Mouse (Mus musculus) limb, embryonic 13.5 days (tissue): Measurements from ENCODE around the gene Aasdh. TPM values are rescaled to one million over a fixed set of nuclear protein-coding genes. Genes with fewer than 3 reads are reported as not detected.
"Not testable (repeated sequence)": the region's sequence is repeated elsewhere in the genome, so short reads cannot be mapped to it uniquely, and the experiment has no call there.

Source experiments
- ATAC-seq: fragments of 200-750 bp; cut with Nextera tagmentation; 2 replicates; pipeline ENCODE4 v1.8.0; 2017; ENCODE audit warnings: low read depth, moderate number of reproducible peaks, moderate TSS enrichment; ENCODE audit not compliant: low FRiP score
- H3K27ac ChIP-seq: fragments of 300-500 bp; sonication (generic); 2 replicates; pipeline ENCODE4 v1.5.1; 2015; ENCODE audit warnings: inconsistent platforms, mild to moderate bottlenecking, moderate library complexity
- H3K27me3 ChIP-seq: fragments of 300-500 bp; sonication (generic); 2 replicates; pipeline ENCODE4 v1.6.1; 2015; ENCODE audit warnings: mild to moderate bottlenecking, inconsistent platforms
- H3K36me3 ChIP-seq: fragments of 300-500 bp; sonication (generic); 2 replicates; pipeline ENCODE4 v1.6.1; 2015; ENCODE audit warnings: inconsistent platforms, mild to moderate bottlenecking, moderate library complexity
- H3K4me1 ChIP-seq: fragments of 300-500 bp; sonication (generic); 2 replicates; pipeline ENCODE4 v1.6.1; 2015; ENCODE audit warnings: inconsistent platforms
- H3K4me2 ChIP-seq: fragments of 300-500 bp; sonication (generic); replicated peaks from 2 replicates; pipeline ENCODE4 v1.6.1; 2015; ENCODE audit warnings: inconsistent platforms, mild to moderate bottlenecking, moderate library complexity
- H3K4me3 ChIP-seq: fragments of 300-500 bp; sonication (generic); 2 replicates; pipeline ENCODE4 v1.5.1; 2015; ENCODE audit warnings: moderate library complexity, mild to moderate bottlenecking, inconsistent platforms
- H3K9ac ChIP-seq: fragments of 300-500 bp; sonication (generic); 2 replicates; pipeline ENCODE4 v1.6.1; 2015; ENCODE audit warnings: mild to moderate bottlenecking, inconsistent platforms
- H3K9me3 ChIP-seq: fragments of 300-500 bp; sonication (generic); 2 replicates; pipeline ENCODE4 v1.6.1; 2016; ENCODE audit warnings: inconsistent platforms
- WGBS: fragments of 180-500 bp; shearing (Covaris S2); methylation state at CpG from one replicate; pipeline ENCODE4 v1.1.7; 2015; 5-methylcytosine and 5-hydroxymethylcytosine counted together
- polyA plus RNA-seq: library from polyadenylated mRNA; unstranded; fragments of >200 nt; fragmentation: Nextera tagmentation; extraction: Ambion mirVana; gene quantifications from 2 replicates; pipeline ENCODE4 v1.2.1, GENCODE M21; 2015

Aasdh gene
- polyA plus RNA-seq, 1 experiment from 2014 or later: 19.8 TPM

DNA sequence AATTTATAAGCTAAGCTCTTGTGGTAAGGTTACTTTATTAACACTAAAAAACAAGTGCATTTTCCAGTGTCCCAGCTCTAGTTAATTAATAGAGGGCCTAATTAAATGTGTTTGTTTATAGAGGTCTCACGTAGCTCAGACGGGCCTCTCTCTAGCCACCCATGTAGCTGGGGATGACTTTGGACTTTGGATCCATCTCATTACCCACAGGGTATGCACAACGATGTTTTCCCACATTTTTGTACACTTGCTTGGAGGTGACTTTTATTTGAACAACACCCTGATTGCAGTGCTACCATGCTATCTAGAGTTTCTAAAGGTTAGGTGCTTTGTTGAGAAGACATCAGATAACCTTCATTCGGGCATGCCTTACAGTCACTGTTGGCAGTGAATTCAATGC is 37.2 kb upstream of the Aasdh start:
- Histone ChIP-seq H3K4me3 (no peak overlapping the region), H3K27ac (no peak overlapping the region), H3K4me2 (no peak overlapping the region), H3K9me3 (no peaks in the 10 kb centered on the region), H3K27me3 (no peaks in the 10 kb centered on the region), H3K9ac (no peak overlapping the region), H3K4me1 (peaks cover 18% of the 10 kb centered on the region), H3K36me3 (peaks cover 21% of the 10 kb centered on the region)
- ATAC-seq: no peak
- 77% methylated on average over 4 of the region's 4 CpGs for WGBS

DNA sequence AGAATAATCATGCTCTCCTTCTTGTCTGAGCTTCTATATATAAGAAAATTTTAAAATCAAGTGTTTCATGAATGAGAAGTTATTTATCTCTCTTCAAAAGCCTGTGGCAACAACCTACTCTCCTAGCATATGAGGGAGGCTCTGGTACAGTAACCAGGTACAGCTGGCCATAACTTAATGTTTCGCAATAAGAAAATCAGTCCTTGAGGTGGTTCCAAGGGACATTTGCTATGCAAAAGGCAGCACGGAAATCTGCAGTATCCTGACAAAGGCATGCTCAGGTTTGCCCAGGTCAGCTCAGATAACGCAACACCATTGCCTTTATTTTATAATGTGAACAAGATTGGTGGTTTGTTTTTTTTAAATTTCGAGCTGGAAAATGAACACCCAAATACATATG is 36.7 kb upstream of the Aasdh start:
- Histone ChIP-seq H3K27ac (no peak overlapping the region), H3K4me2 (no peak overlapping the region), H3K4me1 (peaks cover 14% of the 10 kb centered on the region), H3K9me3 (no peaks in the 10 kb centered on the region), H3K36me3 (peaks cover 21% of the 10 kb centered on the region), H3K27me3 (no peaks in the 10 kb centered on the region), H3K9ac (no peak overlapping the region), H3K4me3 (no peak overlapping the region)
- no peak for ATAC-seq
- WGBS: 83% methylated on average over 4 of the region's 4 CpGs

DNA sequence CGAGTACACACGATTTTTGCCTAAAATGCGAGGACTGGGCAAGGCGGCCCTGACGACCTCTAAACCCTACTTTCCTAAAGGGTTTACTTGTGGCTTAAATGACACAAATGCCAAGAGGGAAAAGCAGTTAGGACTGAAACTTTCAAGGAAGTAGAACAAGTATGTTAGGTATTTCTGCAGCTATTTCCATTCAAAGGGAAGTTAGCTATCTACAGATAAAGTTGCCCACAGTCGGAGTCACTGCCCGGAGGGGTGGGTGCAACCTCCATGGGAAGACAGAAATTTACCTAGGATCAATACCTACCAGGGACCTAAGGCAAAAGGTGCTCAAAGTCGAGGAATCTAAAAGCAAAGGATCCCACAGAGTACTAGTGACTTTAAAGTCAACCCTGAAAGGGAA is 34.4 kb upstream of the Aasdh start:
- Histone ChIP-seq H3K9ac (no peak overlapping the region), H3K9me3 (no peaks in the 10 kb centered on the region), H3K4me2 (no peak overlapping the region), H3K4me3 (no peak overlapping the region), H3K27ac (no peak overlapping the region), H3K4me1 (peaks cover under 1% of the 10 kb centered on the region; the same call in 1 of the 2 replicates), H3K36me3 (peaks cover 14% of the 10 kb centered on the region), H3K27me3 (no peaks in the 10 kb centered on the region)
- ATAC-seq: no peak
- WGBS: 94% methylated on average over 8 of the region's 8 CpGs

DNA sequence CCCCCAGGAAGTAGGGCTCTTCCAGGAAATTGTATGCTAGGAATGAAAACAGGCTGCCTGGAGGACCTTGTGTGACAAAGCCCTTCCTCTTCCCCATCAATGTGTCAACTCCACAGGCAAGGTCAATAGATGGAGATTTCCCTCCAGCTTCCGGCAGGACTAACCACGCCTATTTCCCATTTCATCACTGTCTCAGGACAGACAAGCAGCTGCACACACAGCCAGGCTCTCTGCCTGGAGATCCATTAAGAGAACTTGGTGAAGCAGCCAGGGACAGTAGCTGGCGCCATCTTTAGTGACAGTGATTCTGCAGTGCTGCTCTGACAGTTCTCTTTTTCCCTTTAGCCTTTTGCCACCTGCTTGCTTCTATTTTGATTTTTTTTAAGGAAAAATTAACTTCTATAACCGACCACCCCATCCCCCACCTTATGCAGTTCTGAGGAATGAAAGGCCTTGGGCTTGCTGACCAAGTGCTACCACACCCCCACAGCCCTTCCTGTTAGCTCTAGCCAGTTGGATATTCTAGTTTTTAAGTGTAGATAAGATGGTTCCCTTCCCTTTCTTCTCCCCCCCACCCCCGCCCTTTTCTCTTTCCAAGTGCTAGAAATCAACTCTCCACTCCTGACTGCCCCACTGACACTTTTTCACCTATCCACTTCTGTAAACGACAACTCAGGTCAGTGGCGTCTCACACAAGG is 24.0 kb upstream of the Aasdh start:
- H3K9ac ChIP-seq: no peak overlapping the region
- H3K27ac ChIP-seq: no peak overlapping the region; the same call in 1 of the 2 replicates
- H3K4me3 ChIP-seq: no peak overlapping the region
- H3K9me3 ChIP-seq: no peaks in the 10 kb centered on the region
- no peak overlapping the region for H3K4me2 ChIP-seq
- peaks cover 18% of the 10 kb centered on the region for H3K4me1 ChIP-seq
- ATAC-seq: no peak
- WGBS: 74% methylated on average over 7 of the region's 7 CpGs
- H3K36me3 ChIP-seq: peaks cover 28% of the 10 kb centered on the region
- H3K27me3 ChIP-seq: no peaks in the 10 kb centered on the region

DNA sequence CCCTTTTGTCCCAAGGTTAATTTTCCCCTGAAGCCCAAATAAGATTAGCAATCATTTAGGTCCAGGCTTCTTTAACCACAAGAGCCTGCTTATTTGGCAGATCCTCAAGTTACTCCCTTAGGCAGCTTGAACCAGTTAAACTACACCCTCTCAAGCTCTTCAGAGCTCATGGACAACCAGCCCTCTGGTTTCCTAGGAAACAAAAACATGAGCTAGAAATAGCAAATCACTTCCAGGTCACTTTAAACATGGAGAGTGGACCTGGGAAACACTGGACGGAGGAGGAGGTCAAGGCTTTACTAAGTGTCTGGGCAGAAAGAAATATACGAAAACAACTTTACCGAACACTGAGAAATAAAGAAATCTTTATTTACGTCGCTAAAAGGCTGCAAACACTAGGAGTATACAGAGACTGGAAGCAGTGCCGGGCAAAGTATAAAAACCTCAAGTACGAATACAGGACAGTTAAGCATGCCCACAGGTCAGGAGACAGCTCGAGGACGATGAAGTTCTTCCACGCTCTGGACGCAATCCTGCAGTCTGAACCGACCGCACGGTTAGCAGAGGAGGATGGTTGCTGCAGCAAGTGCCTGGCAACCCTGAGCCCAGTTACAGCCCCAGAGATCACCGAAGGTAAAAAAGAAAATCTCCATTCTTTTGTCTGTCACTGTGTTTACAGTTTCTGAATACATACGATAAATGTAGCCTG is 23.0 kb upstream of the Aasdh start:
- Histone ChIP-seq H3K27me3 (no peaks in the 10 kb centered on the region), H3K4me1 (peaks cover 18% of the 10 kb centered on the region), H3K9me3 (no peaks in the 10 kb centered on the region), H3K4me3 (no peak overlapping the region), H3K27ac (peak overlapping the region; percentile 44; the same call in 1 of the 2 replicates), H3K4me2 (0 out of 2 replicates have a peak overlapping the region, but pooled peaks have one; percentile 12), H3K36me3 (peaks cover 31% of the 10 kb centered on the region), H3K9ac (no peak overlapping the region)
- ATAC-seq: peak; percentile 59
- 73% methylated on average over 16 of the region's 16 CpGs for WGBS

DNA sequence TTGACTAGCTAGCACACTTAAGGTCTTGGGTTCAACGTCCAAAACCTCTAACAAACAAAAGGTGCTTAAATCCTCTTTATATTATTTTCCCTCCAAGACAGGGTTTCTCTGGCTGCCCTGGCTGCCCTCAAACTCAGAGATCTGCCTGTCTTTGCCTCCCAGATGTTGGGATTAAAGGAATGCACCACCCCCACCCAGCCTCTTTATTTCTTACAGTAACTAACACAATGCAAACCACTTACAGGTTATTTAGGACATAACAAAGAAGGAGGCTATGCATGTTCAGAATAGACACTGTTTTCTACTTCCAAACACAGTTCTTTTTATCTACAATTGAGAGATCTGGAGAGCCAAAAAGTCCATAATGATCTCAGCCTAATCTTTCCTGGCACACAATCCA is 19.0 kb upstream of the Aasdh start:
- no peak for ATAC-seq
- H3K9me3 ChIP-seq: no peaks in the 10 kb centered on the region
- no peak overlapping the region for H3K4me2 ChIP-seq
- no peaks in the 10 kb centered on the region for H3K27me3 ChIP-seq
- H3K27ac ChIP-seq: no peak overlapping the region
- 78% methylated on average over 1 of the region's 1 CpGs for WGBS
- no peak overlapping the region for H3K4me3 ChIP-seq
- no peak overlapping the region for H3K9ac ChIP-seq
- H3K4me1 ChIP-seq: peaks cover 18% of the 10 kb centered on the region
- H3K36me3 ChIP-seq: peaks cover 67% of the 10 kb centered on the region

DNA sequence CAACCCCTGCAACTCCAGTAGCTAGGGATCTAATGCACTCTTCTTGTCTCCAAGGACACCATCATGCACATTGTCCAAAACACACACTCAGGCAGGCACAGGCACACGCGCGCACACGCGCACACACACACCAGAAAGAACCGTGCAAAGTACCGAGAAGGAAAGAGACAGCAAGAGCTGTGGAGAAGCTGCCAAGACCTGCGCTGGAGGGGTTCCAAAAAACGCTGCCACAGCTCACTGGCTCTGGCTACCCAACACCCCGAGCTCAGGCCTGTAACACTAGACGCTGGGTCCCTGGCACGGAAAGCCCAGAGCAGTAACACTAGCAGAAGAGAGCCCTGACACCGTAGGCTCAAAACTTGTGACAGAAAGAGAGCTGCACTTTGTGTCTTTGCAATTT is 18.1 kb upstream of the Aasdh start:
- Histone ChIP-seq H3K9me3 (no peaks in the 10 kb centered on the region), H3K36me3 (peaks cover 75% of the 10 kb centered on the region), H3K4me2 (no peak overlapping the region), H3K4me1 (peaks cover 11% of the 10 kb centered on the region), H3K27ac (no peak overlapping the region; the same call in 1 of the 2 replicates), H3K9ac (no peak overlapping the region), H3K27me3 (no peaks in the 10 kb centered on the region), H3K4me3 (no peak overlapping the region)
- no peak for ATAC-seq
- WGBS: 89% methylated on average over 13 of the region's 13 CpGs

DNA sequence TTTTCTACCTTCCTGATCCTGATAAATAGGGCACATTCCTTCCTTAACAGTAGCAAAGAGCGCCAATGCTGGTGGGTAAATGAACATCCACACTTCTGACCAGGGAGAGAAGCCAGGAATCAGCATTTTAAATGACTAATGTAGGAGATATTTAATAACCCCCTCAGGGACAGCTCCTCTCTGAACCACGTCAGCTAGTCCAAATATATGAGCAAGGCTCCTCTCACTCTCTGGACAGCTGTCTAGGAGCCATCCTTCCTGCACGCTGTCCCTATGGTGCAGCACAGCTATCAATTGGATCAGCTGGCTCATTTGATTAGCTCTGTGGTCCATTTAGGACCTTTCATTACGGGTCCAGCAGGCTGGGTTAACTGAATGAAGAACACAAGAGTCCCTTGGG is 17.5 kb upstream of the Aasdh start:
- H3K9ac ChIP-seq: no peak overlapping the region
- H3K4me3 ChIP-seq: no peak overlapping the region
- no peak overlapping the region for H3K4me2 ChIP-seq
- no peaks in the 10 kb centered on the region for H3K9me3 ChIP-seq
- peaks cover 81% of the 10 kb centered on the region for H3K36me3 ChIP-seq
- ATAC-seq: no peak
- peaks cover 5% of the 10 kb centered on the region; the same call in 1 of the 2 replicates for H3K4me1 ChIP-seq
- no peak overlapping the region for H3K27ac ChIP-seq
- no peaks in the 10 kb centered on the region for H3K27me3 ChIP-seq
- 89% methylated on average over 4 of the region's 4 CpGs for WGBS

DNA sequence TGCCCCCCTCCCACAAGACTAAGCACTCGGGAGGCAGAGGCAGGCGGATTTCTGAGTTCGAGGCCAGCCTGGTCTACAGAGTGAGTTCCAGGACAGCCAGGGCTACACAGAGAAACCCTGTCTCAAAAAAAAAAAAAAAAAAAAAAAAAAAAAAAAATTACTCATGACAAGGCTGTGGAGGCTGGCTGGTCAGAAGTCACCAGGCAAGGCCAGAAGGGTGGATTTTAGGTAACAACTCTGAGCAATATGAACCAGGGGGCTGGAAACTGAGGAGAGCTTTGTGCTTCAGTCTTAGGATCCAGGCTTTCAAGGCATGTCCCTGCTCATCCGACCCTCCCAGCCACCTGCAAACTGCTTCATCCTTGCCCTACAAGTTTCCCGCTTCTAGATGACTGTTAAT is 7.2 kb upstream of the Aasdh start:
- not testable (repeated sequence) for H3K9me3 ChIP-seq, ATAC-seq, H3K27ac ChIP-seq, H3K27me3 ChIP-seq, H3K4me1 ChIP-seq, H3K4me3 ChIP-seq, H3K9ac ChIP-seq, H3K4me2 ChIP-seq
- peaks cover 32% of the 10 kb centered on the region for H3K36me3 ChIP-seq
- 92% methylated on average over 5 of the region's 5 CpGs for WGBS

DNA sequence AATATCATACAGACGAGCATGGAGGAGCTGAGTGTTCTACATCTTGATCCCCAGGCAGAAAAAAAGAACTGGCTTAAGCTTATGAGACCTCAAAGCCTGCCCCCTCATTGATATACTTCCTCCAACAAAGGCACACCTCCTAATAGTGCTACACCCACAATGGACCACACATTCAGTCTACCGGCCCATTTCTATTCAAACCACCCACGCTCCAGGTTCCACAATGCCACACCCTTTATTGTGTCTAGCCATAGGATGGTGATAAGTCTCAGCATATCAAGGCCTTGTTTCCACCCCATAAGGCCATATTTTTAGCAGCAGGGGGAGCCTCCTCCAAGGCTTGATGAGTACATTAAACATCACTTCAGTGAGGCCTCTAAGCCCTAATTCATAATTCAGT is 5.5 kb upstream of the Aasdh start:
- Histone ChIP-seq H3K9me3 (no peaks in the 10 kb centered on the region), H3K36me3 (peaks cover 22% of the 10 kb centered on the region), H3K4me1 (peaks cover 7% of the 10 kb centered on the region; the same call in 1 of the 2 replicates), H3K4me3 (no peak overlapping the region), H3K9ac (no peak overlapping the region), H3K27me3 (no peaks in the 10 kb centered on the region), H3K27ac (no peak overlapping the region), H3K4me2 (no peak overlapping the region)
- no peak for ATAC-seq
- WGBS: 86% methylated on average over 3 of the region's 3 CpGs

DNA sequence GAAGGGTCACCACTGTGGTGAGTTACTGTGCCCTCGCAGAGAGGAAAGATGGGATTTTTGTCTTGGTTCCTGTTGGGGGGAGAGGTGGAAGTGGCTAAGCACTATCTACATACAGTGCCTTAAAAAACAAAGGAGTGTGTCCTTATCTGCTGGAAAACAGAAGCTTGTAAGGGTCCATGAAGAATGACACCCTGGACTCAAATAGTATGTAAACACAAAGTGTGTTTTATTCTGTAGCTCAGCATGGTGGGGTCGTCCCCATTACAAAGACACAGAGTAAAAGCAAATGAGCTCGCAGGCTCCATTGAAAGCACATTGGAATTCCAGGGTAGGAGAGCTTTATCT is 813 bp upstream of the Aasdh start:
- H3K4me2 ChIP-seq: peak overlapping the region; percentile 77
- peaks cover 7% of the 10 kb centered on the region; the same call in 1 of the 2 replicates for H3K36me3 ChIP-seq
- H3K27me3 ChIP-seq: no peaks in the 10 kb centered on the region
- no peaks in the 10 kb centered on the region for H3K9me3 ChIP-seq
- WGBS: 50% methylated on average over 3 of the region's 3 CpGs
- H3K9ac ChIP-seq: peak overlapping the region; percentile 86
- H3K27ac ChIP-seq: no peak overlapping the region
- H3K4me3 ChIP-seq: peak overlapping the region; percentile 69
- no peak for ATAC-seq
- peaks cover 8% of the 10 kb centered on the region; the same call in 1 of the 2 replicates for H3K4me1 ChIP-seq

DNA sequence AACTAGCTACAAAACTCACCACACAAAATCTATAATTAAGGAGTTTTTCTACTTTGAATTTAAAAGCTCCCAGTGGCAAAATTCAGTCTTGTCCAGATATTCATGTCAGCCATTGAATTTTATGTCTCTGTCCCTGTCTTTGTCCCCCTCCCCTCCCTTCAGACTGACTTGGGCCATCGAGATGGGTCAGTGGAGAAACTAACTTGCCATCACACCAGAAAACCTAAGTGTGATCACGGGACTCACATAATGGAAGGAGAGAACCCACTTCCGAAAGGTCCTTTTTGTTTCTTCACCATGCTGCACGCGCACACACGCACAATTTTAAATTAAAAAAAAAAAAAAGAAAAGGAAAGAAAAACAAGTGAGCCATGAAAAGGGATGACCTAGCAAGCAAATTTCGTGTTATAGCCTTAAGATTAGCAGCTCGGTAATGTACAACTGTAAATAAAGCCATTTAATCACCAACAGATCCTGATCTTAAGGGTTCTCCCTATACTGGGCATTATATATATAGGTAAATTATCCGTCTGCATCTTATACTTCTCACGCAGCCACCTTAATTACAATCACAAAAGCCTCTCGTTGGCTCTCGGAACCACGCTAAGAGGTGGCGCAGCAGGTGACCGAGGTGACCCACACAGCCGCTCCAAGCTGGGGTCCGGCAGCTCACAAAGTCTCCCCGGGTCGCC is 455 bp downstream of the Aasdh start:
- no peaks in the 10 kb centered on the region for H3K27me3 ChIP-seq
- peak overlapping the region; percentile 69 for H3K4me3 ChIP-seq
- H3K4me2 ChIP-seq: peak overlapping the region; percentile 77
- no peaks in the 10 kb centered on the region for H3K9me3 ChIP-seq
- peak overlapping the region; percentile 86 for H3K9ac ChIP-seq
- WGBS: 2% methylated on average over 19 of the region's 19 CpGs
- H3K4me1 ChIP-seq: peaks cover 8% of the 10 kb centered on the region; the same call in 1 of the 2 replicates
- ATAC-seq: peak; percentile 66
- H3K36me3 ChIP-seq: peaks cover 3% of the 10 kb centered on the region; the same call in 1 of the 2 replicates
- peak overlapping the region; percentile 74 for H3K27ac ChIP-seq
